Mouse (Mus musculus) naive thymus-derived CD4-positive, alpha-beta T cell, adult 2 months (primary cell): ENCODE measurements around the gene Phf12.
A peak's percentile ranks its signal among the peaks of the same experiment; 100 is the strongest.
"Not testable (repeated sequence)": the region's sequence is repeated elsewhere in the genome, so short reads cannot be mapped to it uniquely, and the experiment has no call there.

Experiments
- DNase-seq: peaks from one replicate; pipeline ENCODE4 v3.0.0-alpha.2; 2011; ENCODE audit warnings: low read depth

The Phf12 gene

DNA sequence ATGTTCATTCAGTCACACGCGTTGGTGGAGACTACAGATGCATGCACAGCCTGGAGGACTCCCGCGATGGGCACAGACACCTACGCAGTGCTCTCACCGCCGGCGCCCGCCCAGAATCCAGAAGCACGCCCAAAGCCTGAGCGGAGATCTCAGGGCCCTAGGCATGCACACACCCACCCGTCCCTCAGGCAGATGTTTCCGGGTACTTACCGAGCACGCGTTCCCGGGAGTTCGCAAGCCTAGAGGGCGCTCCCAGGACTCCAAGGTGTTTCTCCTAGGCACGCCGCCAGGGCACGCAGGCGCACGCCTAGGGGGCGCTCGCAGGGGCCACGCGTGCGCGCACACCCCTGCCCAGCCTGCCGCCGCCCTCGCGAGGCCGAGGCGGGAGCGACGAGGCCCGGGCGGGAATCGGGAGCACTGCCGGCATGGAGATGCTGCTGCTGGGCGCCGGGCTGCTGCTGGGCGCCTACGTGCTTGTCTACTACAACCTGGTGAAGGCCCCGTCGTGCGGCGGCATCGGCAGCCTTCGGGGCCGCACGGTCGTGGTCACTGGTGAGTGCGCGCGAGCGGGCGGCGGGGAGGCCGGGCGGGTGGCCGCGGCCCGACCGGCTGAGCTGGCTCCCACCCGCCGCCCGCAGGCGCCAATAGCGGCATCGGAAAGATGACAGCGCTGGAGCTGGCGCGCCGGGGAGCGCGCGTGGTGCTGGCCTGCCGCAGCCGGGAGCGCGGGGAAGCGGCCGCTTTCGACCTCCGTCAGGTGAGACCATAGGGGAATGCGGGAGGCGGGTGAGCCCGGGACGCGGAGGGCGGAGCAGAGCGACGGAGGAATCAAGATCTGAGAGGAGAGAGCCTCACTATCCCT is 49.6 kb downstream of the Phf12 start, which contains the start of gene Dhrs13:
TSS of gene Dhrs13 (plus strand) at position 334 of the 862 bp plus-strand sequence.
- peak; percentile 93 for DNase-seq

DNA sequence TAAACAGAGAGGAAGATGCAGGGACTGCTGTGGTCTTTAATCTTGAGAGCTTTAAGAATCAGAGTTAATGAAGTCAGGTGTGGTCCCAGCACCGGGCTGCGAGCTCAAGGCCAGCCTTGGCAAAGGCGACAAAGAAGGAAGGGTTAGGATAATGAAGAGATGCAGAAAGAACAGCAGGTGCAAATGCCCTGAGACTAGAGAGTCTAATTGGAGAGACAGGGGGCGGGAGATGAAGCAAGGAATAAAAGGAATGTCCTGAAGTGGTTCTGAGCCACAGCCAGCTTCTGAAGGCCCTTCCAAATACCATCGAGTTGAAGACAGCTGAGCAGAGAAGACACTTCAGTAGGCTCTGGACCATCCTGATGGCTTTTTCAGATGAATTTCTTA is 50.2 kb downstream of the Phf12 start:
- DNase-seq, result no peak

DNA sequence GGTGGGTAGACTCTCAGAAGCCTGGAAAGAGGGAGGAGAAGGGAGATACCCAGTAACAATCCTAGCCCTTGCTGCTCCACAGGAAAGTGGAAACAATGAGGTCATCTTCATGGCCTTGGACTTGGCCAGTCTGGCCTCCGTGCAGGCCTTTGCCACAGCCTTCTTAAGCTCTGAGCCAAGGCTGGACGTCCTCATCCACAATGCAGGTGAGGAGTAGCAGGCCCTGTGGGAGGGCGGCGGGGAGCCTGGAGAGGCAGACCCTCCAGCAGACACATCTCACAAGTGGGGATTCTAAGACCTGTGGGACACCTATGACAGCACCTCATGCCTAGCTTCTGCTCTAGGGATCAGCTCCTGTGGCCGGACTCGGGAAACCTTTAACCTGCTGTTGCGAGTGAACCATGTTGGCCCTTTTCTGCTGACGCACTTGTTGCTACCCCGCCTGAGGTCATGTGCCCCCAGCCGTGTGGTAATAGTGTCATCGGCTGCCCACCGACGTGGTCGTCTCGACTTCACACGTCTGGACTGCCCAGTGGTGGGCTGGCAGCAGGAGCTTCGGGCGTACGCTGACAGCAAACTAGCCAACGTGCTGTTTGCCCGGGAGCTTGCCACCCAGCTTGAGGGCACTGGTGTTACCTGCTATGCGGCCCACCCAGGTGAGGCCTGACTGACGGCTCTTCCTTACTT is 51.5 kb downstream of the Phf12 start:
- no peak for DNase-seq

DNA sequence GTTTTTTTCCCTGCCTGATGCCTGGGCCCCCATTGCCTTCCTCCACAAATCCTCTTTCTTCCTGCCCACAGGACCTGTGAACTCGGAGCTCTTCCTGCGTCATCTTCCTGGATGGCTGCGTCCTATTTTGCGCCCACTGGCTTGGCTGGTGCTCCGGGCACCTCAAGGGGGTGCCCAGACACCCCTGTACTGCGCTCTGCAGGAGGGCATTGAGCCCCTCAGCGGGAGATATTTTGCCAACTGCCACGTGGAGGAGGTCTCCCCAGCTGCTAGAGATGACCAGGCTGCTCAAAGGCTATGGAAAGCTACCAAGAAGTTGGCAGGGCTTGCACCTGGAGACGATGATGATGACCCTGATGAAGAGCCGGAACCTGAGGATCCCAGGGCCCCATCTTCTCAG is 54.2 kb downstream of the Phf12 start:
- DNase-seq, result no peak

DNA sequence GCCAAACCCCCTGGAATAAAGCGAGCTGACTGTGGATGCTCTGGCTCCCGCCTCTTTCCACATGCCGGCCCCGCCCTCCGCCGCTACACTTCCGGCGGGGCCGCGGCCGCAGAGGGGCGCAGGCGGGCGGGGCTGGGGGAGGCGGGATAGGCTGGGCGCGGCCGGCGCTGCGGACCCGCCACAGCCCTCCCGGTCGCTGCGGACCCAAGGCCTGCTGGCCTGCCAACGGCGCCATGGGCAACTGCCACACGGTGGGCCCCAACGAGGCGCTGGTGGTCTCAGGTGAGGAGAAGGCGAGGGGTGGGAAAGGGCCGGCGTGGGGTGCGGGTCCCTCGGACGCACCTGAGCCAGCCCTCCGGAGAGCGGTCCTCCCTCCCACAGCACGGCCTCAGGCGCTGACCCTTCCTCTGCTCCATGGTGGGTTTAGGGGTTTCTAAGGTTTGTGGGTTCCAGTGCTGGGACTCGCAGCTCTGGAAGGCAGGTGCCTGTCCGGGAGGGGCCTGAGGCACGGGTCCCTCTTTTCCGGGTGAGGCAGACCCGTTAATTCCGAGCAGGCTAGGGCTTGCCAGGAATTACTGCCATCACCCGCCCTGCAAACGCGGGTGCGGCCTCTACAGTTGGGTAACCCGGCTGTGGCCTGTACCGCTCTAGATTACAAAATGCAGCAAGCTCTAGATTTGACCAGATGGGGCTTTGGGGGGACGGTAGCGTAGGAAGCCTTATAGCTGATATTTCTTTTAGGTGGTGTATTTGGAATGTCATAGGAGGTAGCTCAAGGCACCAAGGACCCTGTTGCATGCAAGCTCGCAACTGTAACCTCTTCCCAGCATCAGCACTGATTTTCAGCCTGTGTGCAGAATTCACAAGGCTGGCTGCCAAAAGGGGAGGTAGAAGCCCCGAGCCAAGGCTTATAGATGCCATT is 55.5 kb downstream of the Phf12 start, which contains the start of gene Flot2:
TSS of gene Flot2 (plus strand) at position 101 of the 922 bp plus-strand sequence.
- peak; percentile 70 for DNase-seq

DNA sequence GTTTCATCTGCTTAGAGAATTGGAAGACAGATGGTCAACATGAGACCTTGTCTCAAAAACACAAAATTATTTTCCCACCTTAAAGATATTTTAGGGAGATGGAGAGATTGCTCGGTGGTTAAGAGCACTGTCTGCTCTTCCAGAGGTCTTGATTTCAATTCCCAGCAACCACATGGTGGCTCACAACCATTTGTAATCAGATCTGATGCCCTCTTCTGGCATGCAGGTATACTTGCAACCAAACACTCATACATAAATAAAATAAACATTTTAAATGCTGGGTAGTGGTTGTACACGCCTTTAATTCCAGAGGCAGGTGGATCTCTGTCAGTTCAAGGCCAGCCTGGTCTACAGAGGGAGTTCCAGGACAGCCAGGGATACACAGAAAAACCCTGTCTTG is 58.3 kb downstream of the Phf12 start:
- DNase-seq, result no peak

DNA sequence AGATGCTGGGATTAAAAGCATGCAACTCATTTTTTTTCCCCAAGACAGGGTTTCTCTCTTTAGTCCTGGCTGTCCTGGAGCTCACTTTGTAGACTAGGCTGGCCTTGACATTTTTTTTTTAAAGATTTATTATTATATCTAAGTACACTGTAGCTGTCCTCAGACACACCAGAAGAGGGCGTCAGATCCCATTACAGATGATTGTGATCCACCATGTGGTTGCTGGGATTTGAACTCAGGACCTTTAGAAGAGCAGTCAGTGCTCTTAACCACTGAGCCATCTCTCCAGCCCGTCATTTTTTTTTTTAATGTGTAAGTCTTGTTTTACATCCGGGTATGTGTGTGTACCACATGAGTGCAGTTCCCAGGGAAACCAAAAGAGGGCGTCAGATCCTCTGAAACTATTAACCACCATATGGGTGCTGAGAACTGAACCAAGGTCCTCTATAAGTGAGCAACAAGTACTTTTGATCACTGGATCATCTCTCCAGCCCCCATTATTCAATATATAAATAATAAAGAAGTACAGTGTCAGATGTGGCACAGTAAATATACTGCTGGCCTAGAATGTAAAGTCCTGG is 59.8 kb downstream of the Phf12 start:
- not testable (repeated sequence) for DNase-seq

DNA sequence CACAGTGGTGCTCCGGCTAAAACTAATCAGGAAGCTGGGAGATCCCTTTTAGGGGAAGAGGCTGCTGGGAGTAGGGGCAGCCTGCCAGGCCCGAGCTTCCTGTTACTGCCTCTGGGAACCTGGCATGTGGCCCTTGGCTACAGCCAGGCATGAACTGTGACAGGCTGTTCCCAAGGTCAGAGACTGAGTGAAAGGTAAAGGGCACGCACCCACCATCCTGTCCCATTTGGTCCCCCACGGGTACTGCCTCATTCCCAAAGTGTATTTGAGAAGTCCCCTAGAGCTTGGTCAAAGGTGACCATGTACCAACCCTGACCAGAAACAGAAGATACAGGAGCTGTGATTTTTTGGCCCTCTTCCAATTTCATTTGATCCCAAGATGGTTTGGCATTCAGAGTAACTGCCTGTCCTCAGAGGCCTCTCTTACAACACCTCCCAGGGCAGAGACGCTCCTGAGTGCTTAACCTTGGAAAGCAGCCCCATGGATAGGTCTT is 62.3 kb downstream of the Phf12 start:
- no peak for DNase-seq

DNA sequence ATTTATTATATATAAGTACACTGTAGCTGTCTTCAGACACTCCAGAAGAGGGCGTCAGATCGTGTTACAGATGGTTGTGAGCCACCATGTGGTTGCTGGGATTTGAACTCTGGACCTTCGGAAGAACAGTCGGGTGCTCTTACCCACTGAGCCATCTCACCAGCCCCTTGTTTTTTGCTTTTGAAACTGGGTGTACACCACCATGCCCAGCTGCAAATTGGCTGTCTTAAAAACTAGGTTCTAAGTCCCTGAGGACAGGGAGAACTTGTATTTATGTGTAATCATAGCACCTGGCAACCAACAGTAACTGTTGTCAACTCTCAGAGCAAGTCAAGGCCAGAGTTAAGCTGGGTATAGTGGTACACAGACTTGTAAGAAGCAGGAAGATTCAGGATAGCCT is 66.1 kb downstream of the Phf12 start:
- not testable (repeated sequence) for DNase-seq

DNA sequence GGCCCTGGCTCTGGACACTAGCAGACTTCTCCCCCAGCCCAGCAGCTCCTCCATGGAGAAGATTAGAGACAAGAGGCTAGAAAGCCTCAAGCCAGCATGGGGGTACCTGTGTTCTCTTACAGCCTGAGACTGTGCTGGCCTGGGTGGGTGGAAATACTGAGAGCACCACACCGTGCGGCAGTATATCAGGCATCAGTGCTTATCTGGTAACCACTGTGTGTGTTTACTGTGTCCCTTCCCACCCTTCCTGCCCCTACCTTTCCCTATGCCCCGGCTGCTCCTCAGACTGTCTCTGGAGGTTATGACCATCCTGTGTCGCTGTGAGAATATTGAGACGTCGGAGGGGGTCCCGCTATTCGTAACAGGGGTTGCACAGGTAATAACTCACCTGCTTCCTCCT is 70.5 kb downstream of the Phf12 start:
- no peak for DNase-seq

DNA sequence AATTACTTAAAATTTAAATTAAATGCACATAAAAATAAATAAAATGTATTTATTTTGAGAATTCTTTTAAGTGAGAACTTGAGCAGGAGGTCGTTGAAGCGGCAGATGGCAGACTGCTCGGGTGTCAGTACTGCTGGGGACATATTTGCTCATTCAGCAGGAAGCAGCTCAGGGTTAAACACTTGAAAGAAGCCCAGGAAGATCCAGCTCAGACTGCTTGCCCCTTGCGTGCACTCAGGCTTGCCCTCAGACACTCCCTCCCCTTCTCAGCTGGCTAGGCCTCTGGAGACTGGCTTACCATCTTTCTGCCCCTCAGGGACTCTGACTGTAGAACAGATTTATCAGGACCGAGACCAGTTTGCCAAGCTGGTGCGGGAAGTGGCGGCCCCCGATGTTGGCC is 74.4 kb downstream of the Phf12 start:
- DNase-seq, result no peak

DNA sequence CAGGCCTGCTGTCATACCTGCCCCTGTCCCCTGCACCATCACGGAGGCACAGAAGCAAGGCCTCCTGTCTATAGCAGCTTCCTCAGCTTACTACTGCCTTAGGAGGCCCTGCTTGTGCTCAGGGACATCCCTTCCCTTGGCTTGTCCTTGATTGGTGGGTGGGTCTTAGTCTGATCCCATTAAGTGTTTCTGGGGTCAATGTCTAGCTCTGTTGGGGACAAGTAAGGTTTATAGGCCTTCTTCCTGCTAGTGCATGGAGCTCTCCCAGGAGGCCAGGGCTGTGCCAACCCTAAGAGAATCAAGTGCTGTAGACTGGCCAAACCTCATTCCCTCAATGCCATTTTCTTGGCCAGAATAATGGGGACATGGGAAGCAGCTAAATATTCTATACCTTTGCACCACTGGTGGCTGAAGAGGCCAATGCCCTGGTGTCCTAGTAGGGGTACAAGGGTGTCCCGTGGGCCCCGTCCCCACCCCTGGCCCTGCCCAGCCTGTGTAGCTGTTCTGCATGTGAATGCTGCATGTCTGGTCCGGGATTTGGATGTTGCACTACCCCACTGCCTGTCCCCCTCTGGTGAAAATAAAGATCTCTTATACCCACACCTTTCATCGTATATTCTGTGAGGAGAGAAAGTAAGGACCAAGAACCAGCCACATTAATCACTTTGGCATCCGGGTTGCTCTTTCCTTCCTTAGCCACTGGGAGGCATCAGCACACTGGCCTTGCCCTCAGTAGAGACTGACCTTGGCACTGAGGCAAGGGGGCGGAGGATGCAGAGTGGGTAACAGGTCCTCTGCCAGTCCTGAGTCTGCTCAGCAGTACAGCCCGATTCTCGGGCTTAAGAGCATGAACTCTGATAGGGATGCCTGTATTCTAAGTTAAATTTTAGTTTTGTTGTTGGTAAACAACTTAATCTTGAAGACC is 77.5 kb downstream of the Phf12 start:
- DNase-seq, result peak; percentile 59

DNA sequence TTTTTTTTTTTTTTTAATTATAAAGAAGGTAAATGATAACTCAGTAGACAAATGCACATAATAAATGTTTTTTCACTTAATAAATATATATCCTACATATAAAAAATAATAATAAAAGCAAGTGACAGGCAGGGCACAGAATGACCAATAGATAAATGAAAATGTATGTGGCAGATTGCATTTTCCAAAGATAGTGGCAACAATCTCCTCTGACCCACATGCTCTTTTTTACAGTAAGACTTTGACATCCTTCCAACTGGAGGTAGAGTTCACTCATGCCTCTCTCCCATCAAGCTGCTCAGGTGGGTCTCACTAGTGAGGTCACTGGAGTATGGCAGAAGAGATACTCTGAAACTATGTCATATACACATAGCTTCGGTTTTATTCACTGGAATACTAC is 80.0 kb downstream of the Phf12 start:
- DNase-seq, result no peak

DNA sequence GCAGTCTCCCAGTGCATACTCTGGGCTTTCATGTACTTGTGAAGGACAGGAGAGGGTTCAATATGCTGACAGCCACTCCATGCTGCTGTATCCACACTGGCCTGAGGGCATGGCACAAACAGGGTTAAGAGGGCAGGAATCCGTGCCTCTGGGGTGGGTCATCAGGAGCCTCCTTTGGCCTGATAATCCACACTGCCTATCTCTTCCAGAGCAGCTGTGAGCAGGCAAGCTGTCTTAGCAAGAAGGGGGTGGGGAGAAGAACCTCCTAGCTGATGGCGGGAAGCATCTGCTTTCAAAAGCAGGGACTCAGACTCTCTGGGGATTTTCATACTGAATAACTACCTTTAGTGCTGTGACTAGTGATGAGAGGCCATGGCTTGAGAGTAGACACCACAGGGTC is 83.4 kb downstream of the Phf12 start:
- DNase-seq, result no peak

DNA sequence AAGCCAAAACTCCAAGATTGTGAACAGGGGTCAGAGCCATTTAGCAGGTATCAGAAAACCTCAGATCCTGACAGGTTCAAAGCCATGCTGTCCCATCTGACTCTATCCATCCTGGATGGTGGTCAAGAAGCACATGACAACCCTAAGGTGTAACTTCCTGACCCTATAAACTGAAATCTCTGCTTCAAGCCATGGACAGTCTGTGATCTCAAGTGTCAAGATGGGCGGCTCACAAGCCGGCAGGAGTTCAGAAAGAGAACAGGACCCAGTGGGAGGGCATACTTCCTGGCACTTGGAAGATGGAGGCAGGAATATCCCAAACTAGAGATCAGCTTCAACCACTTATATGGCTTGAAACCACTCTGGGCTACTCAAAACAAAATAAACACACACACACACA is 84.1 kb downstream of the Phf12 start:
- no peak for DNase-seq

DNA sequence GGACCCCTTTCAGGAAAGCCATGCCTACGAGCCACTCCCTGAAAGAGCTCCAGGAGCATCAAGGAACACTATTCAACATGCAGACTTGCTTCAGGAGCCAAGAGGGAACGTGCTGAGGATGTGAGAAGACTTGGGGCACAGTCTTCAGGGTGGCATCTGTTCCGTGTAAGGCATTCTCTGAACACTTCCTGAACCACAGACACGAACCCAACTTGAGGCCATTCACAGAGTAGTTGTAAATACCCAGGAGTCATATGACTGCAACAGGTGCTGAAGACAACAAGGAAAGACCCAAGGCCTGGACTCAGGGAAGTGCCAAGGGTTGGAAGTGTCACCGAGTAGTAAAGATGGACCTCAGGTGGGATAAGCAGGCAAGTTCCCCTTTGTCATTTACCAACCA is 85.0 kb downstream of the Phf12 start:
- no peak for DNase-seq

DNA sequence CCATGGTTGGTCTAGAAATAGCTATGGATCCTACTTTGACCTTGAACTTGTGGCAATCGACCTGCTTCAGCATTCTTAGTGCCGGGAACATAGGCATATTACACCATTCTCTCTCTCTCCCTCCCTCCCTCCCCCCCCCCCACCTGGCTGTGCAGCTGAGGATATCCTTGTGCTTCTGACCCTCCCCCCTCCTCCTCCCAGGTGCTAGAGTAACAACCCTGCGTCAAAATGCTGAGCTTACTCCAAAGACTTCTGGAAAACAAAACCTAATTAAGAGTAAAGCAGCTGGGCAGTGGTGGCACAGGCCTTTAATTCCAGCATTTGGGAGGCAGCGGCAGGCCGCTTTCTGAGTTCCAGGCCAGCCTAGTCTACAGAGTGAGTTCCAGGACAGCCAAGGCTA is 86.6 kb downstream of the Phf12 start:
- DNase-seq, result no peak

DNA sequence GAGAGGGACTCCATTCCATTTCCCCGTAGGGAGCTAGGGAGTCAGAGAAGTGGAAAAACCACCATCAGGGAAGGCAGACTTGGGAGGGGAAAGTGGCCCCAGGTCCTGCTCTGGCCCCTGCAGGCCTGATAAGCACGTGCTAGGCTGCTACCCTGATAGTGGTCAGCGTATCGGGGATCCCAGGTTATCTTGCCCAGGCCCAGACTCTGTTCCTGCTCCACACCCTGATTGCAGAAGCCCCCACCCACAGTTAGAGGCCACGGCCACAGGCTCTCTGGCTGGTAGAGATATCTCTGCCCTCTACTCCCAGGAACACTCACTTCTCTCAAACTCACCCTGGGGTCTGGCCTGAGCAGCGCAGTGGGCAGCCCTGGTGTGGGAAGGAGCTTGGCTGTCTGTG is 87.1 kb downstream of the Phf12 start:
- no peak for DNase-seq

DNA sequence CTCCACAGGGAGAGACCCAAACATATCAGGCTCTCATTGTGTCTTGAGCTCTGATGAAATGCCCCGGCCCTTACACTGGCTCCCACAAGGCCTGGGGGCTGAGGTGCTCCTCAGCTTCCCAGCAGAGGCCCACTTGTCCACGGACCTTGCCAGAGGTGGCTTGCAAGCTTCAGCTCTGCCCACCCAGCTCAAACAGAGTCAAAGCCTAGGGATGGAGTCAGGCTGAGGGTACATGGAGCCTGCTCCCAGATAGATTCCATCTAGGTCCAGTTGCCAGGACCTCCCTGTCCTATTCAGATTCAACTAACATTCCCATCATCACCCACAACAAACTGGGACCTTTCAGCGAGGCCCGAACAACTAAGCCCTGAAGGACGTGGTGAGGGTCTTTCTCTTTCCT is 89.4 kb downstream of the Phf12 start:
- DNase-seq, result no peak

DNA sequence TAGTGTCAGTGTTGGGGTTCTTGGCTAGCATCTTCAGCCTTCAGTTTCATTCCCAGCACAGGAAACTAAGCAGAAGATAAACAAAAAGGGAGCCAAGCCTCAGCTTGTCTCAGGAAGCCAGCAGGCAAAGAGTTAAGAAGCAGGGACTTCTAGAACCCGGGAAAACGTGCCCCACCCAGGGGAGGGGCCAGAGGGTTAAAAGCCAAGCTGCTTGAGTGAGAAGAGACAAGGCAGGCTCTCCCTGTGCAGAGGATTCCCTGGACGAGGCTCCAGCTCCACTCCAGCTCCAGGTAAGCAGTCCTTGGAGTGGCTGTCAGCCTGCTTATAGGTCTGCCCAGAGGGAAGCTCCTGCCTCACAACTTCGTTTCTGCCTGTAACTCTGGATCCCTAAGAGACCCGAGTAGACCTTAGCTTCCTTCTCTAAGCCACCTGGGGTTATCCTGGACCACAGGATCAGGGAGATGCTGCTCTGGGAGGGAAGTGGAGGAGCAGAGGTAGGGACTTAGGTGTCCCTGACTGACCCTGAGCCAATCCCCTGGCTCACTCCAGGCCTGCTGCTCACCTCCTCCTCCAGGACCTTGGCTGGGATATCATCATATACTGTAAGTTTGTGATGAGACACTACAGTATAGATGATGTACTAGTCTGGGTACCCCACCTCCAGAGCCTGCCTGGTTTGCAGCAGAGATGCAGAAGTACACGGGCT is 90.0 kb downstream of the Phf12 start:
- DNase-seq, result no peak
